ENCODE assay signal across 17 mouse cellular contexts in genomic region chr14:47161921-47162427, GRCm38 (mm10).
"Had no signal": no experiment of that assay in that cellular context is flagged by ENCODE, and none has a peak within 500 bp of the region (broad histone marks: within the 10 kb centered on the region; RNA-seq: fewer than 3 reads in every experiment).

No protein-coding gene starts in this region.

- H3K36me3 ChIP-seq: intestine, embryonic 15.5 days; limb, embryonic 13.5 days; midbrain, embryonic 15.5 days; neural tube, embryonic 12.5 days had no signal

- H3K9ac ChIP-seq: intestine, embryonic 15.5 days; limb, embryonic 13.5 days; liver, embryonic 14.5 days; midbrain, embryonic 15.5 days; neural tube, embryonic 12.5 days had no signal

- H3K27me3 ChIP-seq: intestine, embryonic 15.5 days; limb, embryonic 13.5 days; megakaryocyte, embryonic 14.5 days; midbrain, embryonic 15.5 days; neural tube, embryonic 12.5 days had no signal

- H3K4me3 ChIP-seq: intestine, embryonic 15.5 days; layer of hippocampus, adult 2 months; limb, embryonic 13.5 days; megakaryocyte, embryonic 14.5 days; midbrain, embryonic 15.5 days; neural tube, embryonic 12.5 days had no signal

- H3K4me1 ChIP-seq: intestine, embryonic 15.5 days; limb, embryonic 13.5 days; midbrain, embryonic 15.5 days; neural tube, embryonic 12.5 days had no signal

- H3K4me2 ChIP-seq: intestine, embryonic 15.5 days; limb, embryonic 13.5 days; midbrain, embryonic 11.5 days; midbrain, embryonic 15.5 days; neural tube, embryonic 12.5 days had no signal

- DNase-seq: kidney, adult 18-20 months; kidney, postnatal 10 days; kidney, postnatal 4 days; left cerebral cortex, postnatal 4 days; lung, adult 2 months; lung, postnatal 4 days; right cerebral cortex, postnatal 4 days; spleen, adult 18-20 months had no signal

- ATAC-seq: intestine, embryonic 15.5 days; midbrain, embryonic 15.5 days had no signal

- H3K27ac ChIP-seq: intestine, embryonic 15.5 days; layer of hippocampus, adult 2 months; limb, embryonic 13.5 days; liver, embryonic 14.5 days; midbrain, embryonic 15.5 days; neural tube, embryonic 12.5 days; stomach, postnatal 0 days had no signal

- H3K9me3 ChIP-seq: intestine, embryonic 15.5 days; limb, embryonic 13.5 days; megakaryocyte, embryonic 14.5 days; midbrain, embryonic 15.5 days; neural tube, embryonic 12.5 days had no signal
